Mouse (Mus musculus): ENCODE results near the gene Myo18a. TPM values are rescaled to one million over a fixed set of nuclear protein-coding genes. Genes with fewer than 3 reads are reported as not detected.

Gene Myo18a
- polyA plus RNA-seq, 1 experiment, result 57.0 TPM

DNA sequence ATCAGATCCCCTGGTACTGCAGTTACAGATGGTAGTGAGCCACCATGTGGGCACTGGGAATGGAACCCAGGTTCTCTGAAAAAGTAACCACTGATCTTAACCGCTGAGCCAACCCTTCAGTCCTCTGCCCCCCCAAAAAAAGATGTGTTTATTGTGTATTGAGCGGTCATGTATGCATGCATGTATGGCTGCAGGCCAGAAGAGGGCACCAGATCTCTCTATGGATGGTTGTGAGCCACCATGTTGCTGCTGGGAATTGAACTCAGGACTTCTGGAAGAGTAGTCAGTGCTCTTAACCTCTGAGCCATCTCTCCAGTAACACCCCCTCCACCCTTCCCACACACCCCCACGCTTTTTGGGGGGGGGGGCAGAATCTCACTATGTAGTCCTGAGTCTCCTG is 72.1 kb downstream of the Myo18a start:
- no peaks in the 10 kb centered on the region for H3K79me3 ChIP-seq (ENCODE audit: low read depth)
- H3K79me2 ChIP-seq (ENCODE audit: control insufficient read depth, insufficient read depth), result no peaks in the 10 kb centered on the region
- no peak overlapping the region for H3ac ChIP-seq (ENCODE audit: control insufficient read depth, insufficient read length, low read depth)
- no peaks in the 10 kb centered on the region for H3K27me3 ChIP-seq (ENCODE audit: control insufficient read depth, insufficient read depth, insufficient read length)
- no peak overlapping the region for H3K4me3 ChIP-seq (ENCODE audit: insufficient read depth, poor library complexity, severe bottlenecking)
- peaks cover 67% of the 10 kb centered on the region for H3K36me3 ChIP-seq (ENCODE audit: control insufficient read depth, insufficient read depth)
- TF ChIP-seq MYOG (IDR thresholded peaks at IDR 0.05; ENCODE audit: control insufficient read depth, extremely low read depth, insufficient read length) (no peak), CEBPB (IDR thresholded peaks at IDR 0.05; ENCODE audit: low read depth) (no peak), MAX (IDR thresholded peaks at IDR 0.05) (no peak), FOSL1 (IDR thresholded peaks at IDR 0.05; ENCODE audit: insufficient read depth, low read length, poor library complexity, severe bottlenecking) (no peak)

DNA sequence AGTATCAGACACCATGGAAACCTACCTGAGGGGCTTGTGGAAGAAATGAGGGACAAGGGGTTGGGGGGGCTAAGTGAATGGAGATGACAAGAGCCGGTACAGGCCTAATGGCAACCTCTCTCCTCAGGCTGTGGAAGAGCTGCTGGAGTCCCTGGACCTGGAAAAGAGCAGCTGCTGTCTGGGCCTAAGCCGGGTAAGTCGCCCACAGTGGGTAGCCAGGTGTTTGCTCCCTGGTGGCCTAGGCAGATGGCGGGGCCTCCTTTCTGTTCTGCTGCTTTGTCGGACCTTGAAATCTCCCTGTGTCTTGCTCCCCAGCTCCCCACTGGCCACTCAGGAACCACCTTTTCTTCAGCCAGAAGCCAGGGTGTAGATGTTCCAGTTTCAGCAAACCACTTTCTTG is 73.2 kb downstream of the Myo18a start:
- no peaks in the 10 kb centered on the region for H3K79me2 ChIP-seq (ENCODE audit: control insufficient read depth, insufficient read depth)
- no peak overlapping the region for H3K4me3 ChIP-seq (ENCODE audit: insufficient read depth, poor library complexity, severe bottlenecking)
- H3ac ChIP-seq (ENCODE audit: control insufficient read depth, insufficient read length, low read depth), result no peak overlapping the region
- H3K36me3 ChIP-seq (ENCODE audit: control insufficient read depth, insufficient read depth), result peaks cover 66% of the 10 kb centered on the region
- H3K27me3 ChIP-seq (ENCODE audit: control insufficient read depth, insufficient read depth, insufficient read length), result no peaks in the 10 kb centered on the region
- no peaks in the 10 kb centered on the region for H3K79me3 ChIP-seq (ENCODE audit: low read depth)
- TF ChIP-seq CTCF (IDR thresholded peaks at IDR 0.05; ENCODE audit: control insufficient read depth, insufficient read depth, insufficient read length) (no peak), MYOG (IDR thresholded peaks at IDR 0.05; ENCODE audit: control insufficient read depth, extremely low read depth, insufficient read length) (no peak), MYOD1 (IDR thresholded peaks at IDR 0.05; ENCODE audit: control insufficient read depth, insufficient read length, low read depth) (no peak), USF1 (IDR thresholded peaks at IDR 0.05; ENCODE audit: low read depth) (no peak), FOSL1 (IDR thresholded peaks at IDR 0.05; ENCODE audit: insufficient read depth, low read length, poor library complexity, severe bottlenecking) (no peak), CEBPB (IDR thresholded peaks at IDR 0.05; ENCODE audit: low read depth) (no peak), MAX (IDR thresholded peaks at IDR 0.05) (no peak)

DNA sequence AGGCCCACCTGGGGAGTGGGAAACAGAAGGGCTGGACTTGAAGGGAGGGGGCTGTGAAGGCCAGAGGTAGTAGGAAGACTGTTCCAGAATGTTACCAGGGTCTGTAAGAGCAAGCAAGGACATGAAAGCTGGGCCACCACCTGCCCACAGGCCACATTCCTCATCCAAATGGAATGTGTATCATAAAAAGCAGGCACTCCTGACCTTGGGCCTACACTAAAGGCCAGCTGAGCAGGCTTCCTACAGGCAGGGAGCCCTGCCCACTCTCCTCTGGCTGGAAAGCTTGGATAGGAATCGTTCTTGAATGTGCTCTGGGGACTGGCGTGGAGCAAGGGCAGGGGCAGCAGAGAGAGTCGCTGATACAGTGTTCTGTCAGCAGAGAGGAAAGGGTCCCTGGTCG is 73.7 kb downstream of the Myo18a start:
- H3K27me3 ChIP-seq (ENCODE audit: control insufficient read depth, insufficient read depth, insufficient read length), result no peaks in the 10 kb centered on the region
- H3K79me2 ChIP-seq (ENCODE audit: control insufficient read depth, insufficient read depth), result no peaks in the 10 kb centered on the region
- TF ChIP-seq FOSL1 (IDR thresholded peaks at IDR 0.05; ENCODE audit: insufficient read depth, low read length, poor library complexity, severe bottlenecking), result no peak
- TF ChIP-seq MYOD1 (IDR thresholded peaks at IDR 0.05; ENCODE audit: control insufficient read depth, insufficient read length, low read depth), result peak; percentile 26
- no peaks in the 10 kb centered on the region for H3K79me3 ChIP-seq (ENCODE audit: low read depth)
- H3K4me3 ChIP-seq (ENCODE audit: insufficient read depth, poor library complexity, severe bottlenecking), result no peak overlapping the region
- peaks cover 70% of the 10 kb centered on the region for H3K36me3 ChIP-seq (ENCODE audit: control insufficient read depth, insufficient read depth)
- H3ac ChIP-seq (ENCODE audit: control insufficient read depth, insufficient read length, low read depth), result no peak overlapping the region

DNA sequence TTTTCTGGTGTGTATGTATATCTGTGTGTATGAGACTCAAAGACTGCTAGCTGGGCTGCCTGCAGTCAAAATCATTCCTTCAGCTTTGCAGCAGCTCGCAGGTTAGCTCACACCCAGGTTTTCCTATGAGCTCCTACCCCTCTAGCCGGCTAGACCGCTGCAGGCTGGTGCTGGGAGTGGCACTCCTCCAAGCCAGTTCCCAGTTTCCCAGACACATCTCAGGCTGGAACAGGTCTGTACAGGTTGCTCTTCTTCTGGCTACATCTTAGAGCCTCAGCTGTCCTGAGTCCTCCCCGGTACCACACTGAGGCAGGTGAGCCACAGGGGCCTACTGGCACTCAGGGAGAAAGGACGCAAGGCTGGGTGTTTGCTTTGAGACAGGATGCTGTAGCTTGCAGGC is 74.8 kb downstream of the Myo18a start:
- no peak overlapping the region for H3ac ChIP-seq (ENCODE audit: control insufficient read depth, insufficient read length, low read depth)
- H3K27me3 ChIP-seq (ENCODE audit: control insufficient read depth, insufficient read depth, insufficient read length), result no peaks in the 10 kb centered on the region
- no peak overlapping the region for H3K4me3 ChIP-seq (ENCODE audit: insufficient read depth, poor library complexity, severe bottlenecking)
- H3K79me3 ChIP-seq (ENCODE audit: low read depth), result no peaks in the 10 kb centered on the region
- peaks cover 71% of the 10 kb centered on the region for H3K36me3 ChIP-seq (ENCODE audit: control insufficient read depth, insufficient read depth)
- H3K79me2 ChIP-seq (ENCODE audit: control insufficient read depth, insufficient read depth), result no peaks in the 10 kb centered on the region
- TF ChIP-seq MAX (IDR thresholded peaks at IDR 0.05) (no peak), MYOG (IDR thresholded peaks at IDR 0.05; ENCODE audit: control insufficient read depth, extremely low read depth, insufficient read length) (no peak), MYOD1 (IDR thresholded peaks at IDR 0.05; ENCODE audit: control insufficient read depth, insufficient read length, low read depth) (no peak), CTCF (IDR thresholded peaks at IDR 0.05; ENCODE audit: control insufficient read depth, insufficient read depth, insufficient read length) (no peak), USF1 (IDR thresholded peaks at IDR 0.05; ENCODE audit: low read depth) (no peak), FOSL1 (IDR thresholded peaks at IDR 0.05; ENCODE audit: insufficient read depth, low read length, poor library complexity, severe bottlenecking) (no peak), CEBPB (IDR thresholded peaks at IDR 0.05; ENCODE audit: low read depth) (no peak)

DNA sequence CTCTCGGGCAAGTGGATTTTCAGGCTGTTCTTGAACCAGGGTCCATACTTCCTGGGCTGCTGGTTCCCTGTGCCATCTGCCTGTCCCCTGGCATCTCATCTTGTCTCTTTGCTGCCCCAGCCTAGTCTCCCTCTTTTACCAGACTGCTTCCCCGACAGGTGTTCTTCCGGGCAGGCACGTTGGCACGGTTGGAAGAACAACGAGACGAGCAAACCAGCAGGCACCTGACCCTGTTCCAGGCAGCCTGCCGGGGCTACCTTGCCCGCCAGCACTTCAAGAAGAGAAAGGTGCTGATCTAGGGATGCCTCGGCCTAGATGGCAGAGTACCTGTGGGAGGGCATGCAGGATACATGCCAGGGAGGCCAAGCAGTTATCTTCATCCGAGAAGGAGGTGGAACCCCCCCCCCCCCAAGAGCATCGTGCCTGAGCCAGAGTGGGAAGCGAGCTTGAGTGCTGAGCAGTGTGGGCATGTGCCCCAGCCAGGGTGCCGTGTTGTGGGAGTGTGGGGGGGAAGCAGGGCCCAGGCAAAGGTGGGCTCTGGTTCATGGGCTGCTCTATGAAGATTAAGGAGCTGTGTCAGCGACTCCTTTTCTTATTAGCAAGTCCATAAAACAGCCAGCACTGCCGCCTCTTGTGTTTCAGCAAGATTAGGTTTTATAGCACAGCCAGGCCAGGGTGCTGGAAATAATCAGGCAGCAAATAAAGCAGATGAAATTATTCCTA is 77.6 kb downstream of the Myo18a start:
- Histone ChIP-seq H3K79me3 (ENCODE audit: low read depth) (no peaks in the 10 kb centered on the region), H3K36me3 (ENCODE audit: control insufficient read depth, insufficient read depth) (peaks cover 75% of the 10 kb centered on the region), H3ac (ENCODE audit: control insufficient read depth, insufficient read length, low read depth) (no peak overlapping the region), H3K79me2 (ENCODE audit: control insufficient read depth, insufficient read depth) (no peaks in the 10 kb centered on the region), H3K4me3 (ENCODE audit: insufficient read depth, poor library complexity, severe bottlenecking) (no peak overlapping the region), H3K27me3 (ENCODE audit: control insufficient read depth, insufficient read depth, insufficient read length) (no peaks in the 10 kb centered on the region)
- no peak for TF ChIP-seq USF1 (IDR thresholded peaks at IDR 0.05; ENCODE audit: low read depth)
- no peak for TF ChIP-seq FOSL1 (IDR thresholded peaks at IDR 0.05; ENCODE audit: insufficient read depth, low read length, poor library complexity, severe bottlenecking)
- TF ChIP-seq MYOD1 (IDR thresholded peaks at IDR 0.05; ENCODE audit: control insufficient read depth, insufficient read length, low read depth), result no peak
- TF ChIP-seq MAX (IDR thresholded peaks at IDR 0.05), result no peak
- no peak for TF ChIP-seq CTCF (IDR thresholded peaks at IDR 0.05; ENCODE audit: control insufficient read depth, insufficient read depth, insufficient read length)
- TF ChIP-seq MYOG (IDR thresholded peaks at IDR 0.05; ENCODE audit: control insufficient read depth, extremely low read depth, insufficient read length), result no peak
- TF ChIP-seq CEBPB (IDR thresholded peaks at IDR 0.05; ENCODE audit: low read depth), result no peak
